Mouse (Mus musculus) midbrain, postnatal 0 days (tissue): ENCODE measurements around the gene Gm13757. TPM values are rescaled to one million over a fixed set of nuclear protein-coding genes. Genes with fewer than 3 reads are reported as not detected.

Source experiments
- ATAC-seq: fragments of 200-750 bp; cut with Nextera tagmentation; 2 replicates; pipeline ENCODE4 v1.8.0; 2017; ENCODE audit warnings: moderate number of reproducible peaks, mild to moderate bottlenecking, moderate TSS enrichment, moderate library complexity; ENCODE audit not compliant: low FRiP score
- DNase-seq: peaks from one replicate; pipeline ENCODE4 v3.0.0-alpha.2; 2015; ENCODE audit warnings: low spot score
- H3K27ac ChIP-seq: fragments of 300-500 bp; sonication (generic); 2 replicates; pipeline ENCODE4 v1.5.1; 2014; ENCODE audit warnings: low read depth, mild to moderate bottlenecking, low read length, mixed read lengths
- H3K27me3 ChIP-seq: fragments of 300-500 bp; sonication (generic); 2 replicates; pipeline ENCODE4 v1.6.1; 2014; ENCODE audit warnings: low read length, control low read depth, mixed read lengths; ENCODE audit not compliant: insufficient read depth
- H3K36me3 ChIP-seq: fragments of 300-500 bp; sonication (generic); 2 replicates; pipeline ENCODE4 v1.6.1; 2014; ENCODE audit warnings: low read length, control low read depth, mixed read lengths; ENCODE audit not compliant: insufficient read depth
- H3K4me1 ChIP-seq: fragments of 300-500 bp; sonication (generic); 2 replicates; pipeline ENCODE4 v1.6.1; 2014; ENCODE audit warnings: mild to moderate bottlenecking, control low read depth, antibody characterized with exemption, low read length, mixed read lengths; ENCODE audit not compliant: insufficient read depth
- H3K4me2 ChIP-seq: fragments of 300-500 bp; sonication (generic); 2 replicates; pipeline ENCODE4 v1.6.1; 2014; ENCODE audit warnings: low read depth, mild to moderate bottlenecking, low read length, mixed read lengths; ENCODE audit not compliant: poor library complexity, severe bottlenecking
- H3K4me3 ChIP-seq: fragments of 300-500 bp; sonication (generic); 2 replicates; pipeline ENCODE4 v1.5.1; 2014; ENCODE audit warnings: low read depth, mild to moderate bottlenecking, low read length, moderate library complexity
- H3K9ac ChIP-seq: fragments of 300-500 bp; sonication (generic); replicated peaks from 2 replicates; pipeline ENCODE4 v1.6.1; 2014; ENCODE audit warnings: mild to moderate bottlenecking, low read length, moderate library complexity, mixed read lengths; ENCODE audit not compliant: poor library complexity, severe bottlenecking
- H3K9me3 ChIP-seq: fragments of 300-500 bp; sonication (generic); 2 replicates; pipeline ENCODE4 v1.6.1; 2016; ENCODE audit warnings: low read length, control low read depth
- CTCF ChIP-seq: IDR thresholded peaks from 2 replicates; pipeline ENCODE4 v1.5.1; 2016; ENCODE audit warnings: antibody characterized with exemption, mild to moderate bottlenecking
- WGBS: fragments of 180-500 bp; shearing (Covaris S2); extraction: QIAGEN DNeasy Blood & Tissue Kit; methylation state at CpG from one replicate; pipeline ENCODE4 v1.1.7; 2014; 5-methylcytosine and 5-hydroxymethylcytosine counted together
- polyA plus RNA-seq: library from polyadenylated mRNA; unstranded; fragments of >200 nt; fragmentation: Nextera tagmentation; extraction: Ambion mirVana; gene quantifications from 2 replicates; pipeline ENCODE4 v1.2.1, GENCODE M21; 2015
- total RNA-seq: library from RNA; depleted of rRNA; stranded (reverse); fragments of >200 nt; gene quantifications from 2 replicates; pipeline ENCODE4 v1.2.3, GENCODE M21; 2014; rRNA removed

Gm13757 gene
- total and polyA plus RNA-seq, 2 experiments from 2014 or later: not detected

- no peaks in the 10 kb centered on the region for H3K9me3 ChIP-seq
- no peak within 1 kb of the TSS for H3K27ac ChIP-seq
- H3K27me3 ChIP-seq: no peaks in the 10 kb centered on the region
- no peak within 1 kb of the TSS for H3K4me2 ChIP-seq
- H3K36me3 ChIP-seq: no peaks in the 10 kb centered on the region
- no peak for DNase-seq
- 85% methylated on average over 3 of the region's 3 CpGs for WGBS
- no peak for ATAC-seq
- H3K4me1 ChIP-seq: no peaks in the 10 kb centered on the region
- no peak within 1 kb of the TSS for H3K4me3 ChIP-seq
- no peak for TF ChIP-seq CTCF
- H3K9ac ChIP-seq: no peak within 1 kb of the TSS
Observed at GRCm38 (mm10) chr2:88406353-88406752, 42.6 kb downstream of the Gm13757 start, which contains the start of gene Olfr1179. TSS of gene Olfr1179 (minus strand) at chr2:88406453.

Other genes with a start within 250 kb of the Gm13757 start
- gene Olfr1170, start 220.8 kb downstream of the Gm13757 start, total RNA-seq: not detected in 2 replicates
- gene Olfr1170, start 220.8 kb downstream of the Gm13757 start, polyA plus RNA-seq: not detected in 2 replicates
- gene Olfr1173, start 169.3 kb downstream of the Gm13757 start, total RNA-seq: not detected in 2 replicates
- gene Olfr1173, start 169.3 kb downstream of the Gm13757 start, polyA plus RNA-seq: not detected in 2 replicates
- not detected in 2 replicates for gene Olfr1174-ps, start 134.0 kb downstream of the Gm13757 start, total RNA-seq
- not detected in 2 replicates for gene Olfr1174-ps, start 134.0 kb downstream of the Gm13757 start, polyA plus RNA-seq
- not detected in 2 replicates for gene Olfr1175-ps, start 121.9 kb downstream of the Gm13757 start, total RNA-seq
- gene Olfr1175-ps, start 121.9 kb downstream of the Gm13757 start, polyA plus RNA-seq: not detected in 2 replicates
- not detected in 2 replicates for gene Olfr1176, start 112.4 kb downstream of the Gm13757 start, total RNA-seq
- gene Olfr1176, start 112.4 kb downstream of the Gm13757 start, polyA plus RNA-seq: not detected in 2 replicates
- gene Olfr1177-ps, start 102.6 kb downstream of the Gm13757 start, total RNA-seq: not detected in 2 replicates
- not detected in 2 replicates for gene Olfr1177-ps, start 102.6 kb downstream of the Gm13757 start, polyA plus RNA-seq
- not detected in 2 replicates for gene Olfr1178, start 62.1 kb downstream of the Gm13757 start, total RNA-seq
- not detected in 2 replicates for gene Olfr1178, start 62.1 kb downstream of the Gm13757 start, polyA plus RNA-seq
- not detected in 2 replicates for gene Olfr1179, start 42.7 kb downstream of the Gm13757 start, total RNA-seq
- gene Olfr1179, start 42.7 kb downstream of the Gm13757 start, polyA plus RNA-seq: not detected in 2 replicates
- not detected in 2 replicates for gene Olfr1180, start 30.0 kb downstream of the Gm13757 start, total RNA-seq
- gene Olfr1180, start 30.0 kb downstream of the Gm13757 start, polyA plus RNA-seq: not detected in 2 replicates
- gene Olfr1181, start 23.0 kb downstream of the Gm13757 start, total RNA-seq: not detected in 2 replicates
- not detected in 2 replicates for gene Olfr1181, start 23.0 kb downstream of the Gm13757 start, polyA plus RNA-seq
- not detected in 2 replicates for gene Olfr1183, start 5.7 kb upstream of the Gm13757 start, total RNA-seq
- not detected in 2 replicates for gene Olfr1183, start 5.7 kb upstream of the Gm13757 start, polyA plus RNA-seq
- gene Olfr1184, start 34.5 kb upstream of the Gm13757 start, total RNA-seq: not detected in 2 replicates
- not detected in 2 replicates for gene Olfr1184, start 34.5 kb upstream of the Gm13757 start, polyA plus RNA-seq
- not detected in 2 replicates for gene Olfr1185-ps1, start 44.2 kb upstream of the Gm13757 start, total RNA-seq
- gene Olfr1185-ps1, start 44.2 kb upstream of the Gm13757 start, polyA plus RNA-seq: not detected in 2 replicates
- not detected in 2 replicates for gene Olfr1186, start 69.4 kb upstream of the Gm13757 start, total RNA-seq
- gene Olfr1186, start 69.4 kb upstream of the Gm13757 start, polyA plus RNA-seq: not detected in 2 replicates
- not detected in 2 replicates for gene Olfr1188, start 107.8 kb upstream of the Gm13757 start, total RNA-seq
- not detected in 2 replicates for gene Olfr1188, start 107.8 kb upstream of the Gm13757 start, polyA plus RNA-seq
- not detected in 2 replicates for gene Olfr1189, start 137.3 kb upstream of the Gm13757 start, total RNA-seq
- gene Olfr1189, start 137.3 kb upstream of the Gm13757 start, polyA plus RNA-seq: not detected in 2 replicates
- 0.28 TPM in 1 of 2 replicates, not detected in the other for gene Olfr1191-ps1, start 191.4 kb upstream of the Gm13757 start, total RNA-seq
- not detected in 2 replicates for gene Olfr1191-ps1, start 191.4 kb upstream of the Gm13757 start, polyA plus RNA-seq
- not detected in 2 replicates for gene Olfr1192-ps1, start 199.4 kb upstream of the Gm13757 start, total RNA-seq
- gene Olfr1192-ps1, start 199.4 kb upstream of the Gm13757 start, polyA plus RNA-seq: not detected in 2 replicates
- not detected in 2 replicates for gene Olfr1193, start 226.5 kb upstream of the Gm13757 start, total RNA-seq
- gene Olfr1193, start 226.5 kb upstream of the Gm13757 start, polyA plus RNA-seq: not detected in 2 replicates
- not detected in 2 replicates for gene Olfr1195, start 240.1 kb upstream of the Gm13757 start, total RNA-seq
- not detected in 2 replicates for gene Olfr1195, start 240.1 kb upstream of the Gm13757 start, polyA plus RNA-seq